Mouse (Mus musculus): Measurements from ENCODE around the gene Ddx6.
A peak's percentile ranks its signal among the peaks of the same experiment; 100 is the strongest.

The Ddx6 gene

DNA sequence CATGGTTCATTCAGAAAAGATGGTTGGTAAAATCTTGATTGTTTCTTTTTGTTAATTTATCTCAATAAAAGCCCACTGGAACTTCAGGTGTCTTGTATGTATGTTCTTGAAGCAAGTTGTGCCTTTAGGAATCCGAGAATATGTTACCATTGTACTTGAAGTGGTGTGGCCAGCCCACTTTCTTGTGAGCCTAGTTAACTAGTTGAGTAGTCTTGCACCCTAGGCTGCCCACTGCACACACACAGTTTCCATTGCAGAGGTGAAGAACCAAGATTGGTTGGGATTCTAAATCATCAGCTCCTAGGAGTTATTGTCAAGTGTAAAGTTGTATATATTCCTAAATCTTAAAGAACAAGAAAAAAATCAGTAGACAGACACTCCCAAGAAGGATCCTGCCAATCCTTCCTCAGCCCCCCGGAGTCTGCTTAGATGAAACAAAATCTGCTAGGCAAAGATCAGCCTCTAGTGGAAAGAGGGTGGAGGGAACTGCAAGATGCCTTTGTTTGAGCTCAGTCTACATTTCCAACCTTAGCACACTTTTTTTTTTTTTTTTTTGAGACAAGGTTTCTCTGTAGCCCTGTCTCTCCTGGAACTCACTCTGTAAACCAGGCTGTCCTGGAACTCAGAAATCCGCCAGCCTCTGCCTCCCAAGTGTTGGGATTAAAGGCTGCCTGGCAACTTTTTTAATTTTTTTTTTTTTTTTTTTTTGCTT lies 36.1 kb downstream of the Ddx6 start:
- no peak for DNase-seq (ENCODE audit: low read depth, low spot score)

DNA sequence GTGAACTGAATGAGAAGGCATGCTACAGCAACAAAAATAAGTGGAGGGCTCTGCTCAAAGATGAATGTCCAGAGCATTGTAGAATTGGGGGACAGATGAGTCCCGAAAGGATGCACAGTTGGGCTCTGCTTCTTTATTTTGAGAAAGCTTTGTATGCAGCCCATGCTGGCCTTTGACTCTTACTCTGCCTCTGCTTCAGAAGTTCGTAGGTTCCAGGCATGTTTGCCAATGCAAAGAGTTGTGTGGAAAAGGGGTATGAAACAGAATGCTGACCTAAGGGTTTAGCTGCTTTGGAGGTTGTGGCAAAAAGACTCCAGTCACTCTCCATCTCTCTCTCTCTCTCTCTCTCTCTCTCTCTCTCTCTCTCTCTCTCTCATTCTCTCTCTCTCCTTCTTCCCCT lies 36.9 kb downstream of the Ddx6 start:
- DNase-seq (ENCODE audit: low read depth, low spot score): no peak

DNA sequence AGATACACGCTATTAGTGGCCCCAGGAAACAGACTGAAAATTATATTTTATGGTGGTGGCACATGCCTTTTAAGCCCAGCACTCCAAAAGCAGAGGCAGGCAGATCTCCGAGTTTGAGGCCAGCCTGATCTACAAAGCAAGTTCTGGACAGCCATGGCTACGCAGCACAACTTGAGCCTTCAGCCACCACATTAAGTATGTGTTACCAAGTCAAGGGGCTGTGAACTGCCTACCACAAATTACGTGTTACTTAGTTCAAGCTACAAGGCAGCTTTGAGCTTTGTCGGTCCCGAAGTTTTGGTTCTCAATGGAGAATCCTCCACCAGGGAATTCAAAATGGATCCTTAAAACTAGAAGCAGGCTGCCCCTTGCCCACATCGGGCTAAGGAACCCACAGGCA lies 38.4 kb downstream of the Ddx6 start:
- no peak for DNase-seq (ENCODE audit: low read depth, low spot score)

DNA sequence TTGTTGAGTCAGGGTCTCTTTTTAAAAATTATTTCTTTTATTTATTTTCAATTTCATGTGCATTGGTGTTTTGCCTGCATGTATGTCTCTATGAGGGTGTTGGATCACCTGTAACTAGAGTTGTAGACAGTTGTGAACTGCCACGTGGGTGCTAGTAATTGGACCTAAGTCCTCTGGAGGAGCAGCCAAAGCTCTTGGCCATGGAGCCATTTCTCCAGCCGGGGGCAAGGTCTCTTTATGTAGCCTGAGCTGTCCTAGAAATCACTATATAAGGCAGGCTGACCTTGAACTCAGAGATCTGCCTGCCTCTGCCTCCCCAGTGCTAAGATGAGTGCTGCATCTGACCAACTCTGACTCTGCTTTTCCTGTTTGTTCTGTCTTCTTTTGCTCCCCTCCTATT lies 39.5 kb downstream of the Ddx6 start:
- DNase-seq (ENCODE audit: low read depth, low spot score): no peak

DNA sequence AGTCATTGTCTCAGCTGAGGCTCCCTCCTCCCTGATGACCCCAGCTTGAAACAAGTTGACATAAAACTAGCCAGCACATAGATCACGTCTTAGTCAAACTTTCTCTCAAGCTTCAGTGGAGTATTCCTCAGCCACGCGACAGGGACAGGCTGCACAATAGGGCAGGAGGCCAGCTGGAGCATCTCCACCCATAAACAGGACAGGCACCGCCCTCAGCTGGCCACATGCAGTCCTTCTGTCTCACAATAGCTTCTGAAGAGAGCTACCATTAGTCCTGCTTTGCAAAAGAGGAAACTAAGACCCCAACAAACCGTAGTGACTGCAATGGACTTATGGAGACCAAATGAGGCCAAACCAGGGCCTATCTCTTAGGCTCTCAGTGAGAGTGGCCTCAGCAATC lies 40.8 kb downstream of the Ddx6 start:
- DNase-seq (ENCODE audit: low read depth, low spot score): no peak

DNA sequence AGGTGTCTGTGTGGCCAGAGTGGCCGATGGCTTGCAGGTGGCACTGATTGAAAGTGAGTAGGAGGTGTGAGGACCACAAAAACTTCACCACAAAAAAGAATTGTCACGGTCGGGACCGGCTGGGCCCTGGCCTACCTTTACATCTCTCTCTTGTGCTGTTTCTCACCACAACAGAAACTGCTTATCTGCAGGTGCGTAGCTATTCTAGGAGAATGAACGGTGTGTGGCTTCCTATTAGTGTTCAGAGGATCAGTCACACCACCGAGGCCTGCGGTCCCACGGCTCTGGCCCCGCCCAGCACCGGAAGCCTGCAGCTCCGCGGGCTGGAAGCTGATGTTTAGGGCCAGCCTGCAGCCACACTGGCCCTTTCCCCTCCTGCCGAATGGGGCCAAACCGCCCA lies 41.2 kb downstream of the Ddx6 start:
- DNase-seq (ENCODE audit: low read depth, low spot score): no peak

DNA sequence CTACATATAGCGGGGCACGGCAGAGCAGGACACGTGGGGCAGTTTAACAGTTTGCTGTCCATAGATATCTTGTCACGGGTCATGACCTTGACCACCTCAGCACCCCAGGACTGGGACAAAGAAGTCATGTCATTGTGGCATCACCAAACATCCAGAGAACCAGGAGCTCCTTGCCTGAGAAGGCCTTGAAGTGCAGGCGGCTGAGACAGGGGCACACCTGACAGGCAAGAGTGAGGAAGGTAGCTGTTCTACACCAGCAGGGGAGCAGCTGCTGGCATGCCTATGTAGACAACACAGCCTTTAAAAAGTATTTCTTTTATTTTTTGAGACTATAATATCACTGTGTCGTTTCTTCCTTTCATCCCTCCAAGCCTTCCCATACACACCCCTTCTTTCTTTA lies 41.7 kb downstream of the Ddx6 start:
- DNase-seq (ENCODE audit: low read depth, low spot score): no peak

DNA sequence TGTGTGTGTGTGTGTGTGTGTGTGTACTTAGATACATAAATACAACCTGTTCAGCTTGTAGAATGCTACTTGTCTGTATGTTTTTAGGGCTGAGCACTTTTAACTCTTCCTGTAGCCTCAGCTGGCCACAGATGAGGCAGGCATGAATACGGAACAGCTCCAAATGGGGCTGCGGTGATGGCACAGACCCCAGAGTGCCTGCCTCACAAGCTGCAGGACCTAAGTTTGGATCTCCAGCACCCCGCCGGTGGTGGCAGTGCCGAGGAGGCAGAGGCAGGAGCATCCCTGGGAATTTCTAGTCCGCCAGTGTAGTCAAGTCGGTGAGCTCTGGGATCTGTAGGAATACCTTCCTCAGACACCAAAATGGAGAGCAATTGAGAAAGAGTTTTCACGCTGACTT lies 42.3 kb downstream of the Ddx6 start:
- no peak for DNase-seq (ENCODE audit: low read depth, low spot score)

DNA sequence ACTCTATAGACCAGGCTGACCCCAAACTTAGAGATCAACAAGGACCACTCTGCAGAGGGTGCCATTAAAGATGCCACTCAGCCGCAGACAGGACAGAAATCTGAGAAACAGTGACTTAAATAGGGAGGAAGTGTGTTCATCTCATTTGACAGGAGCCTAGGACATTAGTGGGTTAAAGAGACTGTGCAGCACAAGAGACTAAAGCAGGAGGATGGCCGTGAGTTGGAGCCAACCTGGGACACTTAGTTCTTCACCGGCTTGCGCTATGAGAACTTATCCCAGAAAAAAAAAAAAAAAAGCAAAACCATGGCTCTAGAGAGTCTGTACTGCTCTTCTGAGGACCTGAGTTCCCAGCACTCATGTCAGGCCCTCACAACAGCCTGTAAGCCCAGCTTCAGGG lies 43.0 kb downstream of the Ddx6 start:
- no peak for DNase-seq (ENCODE audit: low read depth, low spot score)

DNA sequence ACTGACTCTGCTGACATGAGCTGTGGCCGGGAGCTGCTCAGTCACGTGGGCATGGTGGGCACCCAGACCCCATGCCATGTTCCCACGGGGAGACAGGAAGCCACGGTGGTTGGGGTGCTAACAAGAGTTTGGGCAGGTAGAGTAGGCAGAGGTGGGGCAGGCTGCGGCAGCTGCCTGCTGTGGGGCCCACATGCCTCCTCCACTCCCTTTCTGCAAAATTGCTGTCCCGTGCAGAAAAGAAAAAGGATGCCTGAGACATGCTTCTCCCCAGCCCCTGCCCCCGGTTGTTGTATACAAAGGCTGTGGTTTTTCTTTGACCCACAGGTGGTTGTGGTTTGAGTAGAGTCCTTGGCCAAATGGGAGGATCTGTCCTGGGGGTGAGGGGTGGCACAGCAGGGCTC lies 44.2 kb downstream of the Ddx6 start:
- DNase-seq (ENCODE audit: low read depth, low spot score): no peak

DNA sequence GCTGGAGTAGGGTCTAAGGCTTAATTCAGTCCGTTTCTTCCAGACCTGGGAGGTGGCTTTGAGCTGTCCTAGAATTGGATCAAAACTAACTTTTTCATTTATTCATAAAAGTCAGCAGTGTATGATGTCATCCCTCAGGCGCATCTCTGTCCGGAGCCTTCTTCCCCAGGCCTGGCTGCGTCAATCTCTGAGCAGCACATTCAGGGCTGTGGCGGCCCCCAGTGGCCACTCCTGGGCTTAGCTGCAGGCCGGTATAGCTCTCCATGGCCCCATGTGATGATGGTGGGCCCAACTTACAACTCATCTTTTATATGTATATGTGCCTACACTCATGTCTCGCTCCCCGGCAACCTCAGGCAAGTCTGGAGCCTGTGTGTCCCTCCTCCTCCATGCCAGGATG lies 47.3 kb downstream of the Ddx6 start:
- no peak for DNase-seq (ENCODE audit: low read depth, low spot score)

DNA sequence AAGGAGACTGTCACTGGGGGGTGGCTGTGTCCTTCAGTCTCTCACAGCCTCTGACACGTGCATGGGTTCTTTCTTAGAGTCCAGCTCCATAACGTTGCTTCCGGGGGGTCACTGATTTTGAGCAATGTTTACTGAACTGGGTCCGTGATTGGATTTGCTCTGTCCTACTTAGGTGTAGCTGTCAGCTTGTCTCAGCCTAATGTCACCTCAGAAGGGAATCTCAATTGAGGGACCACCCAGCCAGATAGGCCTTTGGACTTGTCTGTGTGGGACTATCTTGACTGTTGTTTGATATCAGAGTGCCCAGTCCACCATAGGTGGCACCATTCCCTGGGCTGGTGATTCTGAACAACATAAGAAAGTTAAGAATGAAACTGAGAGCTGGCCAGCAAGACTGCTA lies 49.2 kb downstream of the Ddx6 start:
- no peak for DNase-seq (ENCODE audit: low read depth, low spot score)

DNA sequence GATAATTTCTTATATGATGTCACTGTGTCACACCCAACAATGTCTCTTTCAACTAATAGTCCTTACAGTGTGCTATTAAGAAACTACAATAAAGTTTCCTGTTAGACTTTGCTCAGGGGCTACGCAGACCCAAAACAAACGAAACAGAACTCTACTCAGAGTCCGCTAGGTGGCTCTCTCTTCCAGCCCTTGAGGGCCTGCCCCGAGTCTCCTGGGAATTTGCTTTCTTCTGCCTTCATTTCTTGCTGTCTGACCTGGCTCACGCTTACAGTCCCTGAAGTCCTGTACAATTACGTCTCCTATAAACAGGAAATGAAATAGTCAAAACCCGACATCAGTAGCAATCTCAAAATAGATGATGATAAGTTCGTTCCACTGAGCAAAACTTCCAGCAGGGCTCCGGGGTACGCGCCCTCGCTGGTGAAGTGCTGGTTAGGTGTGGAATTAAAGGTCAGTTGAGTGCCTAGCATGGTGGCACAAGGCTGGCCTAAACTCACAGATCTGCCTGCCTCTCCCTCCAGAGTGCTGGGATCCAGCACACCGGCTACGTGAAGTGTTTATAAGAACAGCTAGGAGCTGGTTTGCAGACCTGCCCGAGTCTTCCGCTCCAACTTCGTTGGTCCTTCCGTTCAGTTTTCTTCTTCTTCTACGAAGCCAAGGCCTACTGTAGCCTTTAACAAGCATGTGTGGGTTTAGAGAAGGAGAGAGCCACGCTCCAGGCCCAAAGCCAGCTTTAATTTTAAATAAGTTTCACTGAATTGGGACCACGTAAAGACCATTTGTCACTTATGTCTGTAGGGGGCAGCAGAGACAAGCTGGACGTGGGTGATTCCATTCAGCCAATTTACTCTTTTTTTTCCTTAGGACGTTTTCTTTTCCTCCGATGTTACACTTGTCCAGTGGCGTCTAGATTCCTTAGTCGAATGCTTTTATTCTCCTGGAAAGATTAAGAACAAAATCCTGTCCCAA lies 50.7 kb downstream of the Ddx6 start:
- DNase-seq (ENCODE audit: low read depth, low spot score): peak; percentile 62

DNA sequence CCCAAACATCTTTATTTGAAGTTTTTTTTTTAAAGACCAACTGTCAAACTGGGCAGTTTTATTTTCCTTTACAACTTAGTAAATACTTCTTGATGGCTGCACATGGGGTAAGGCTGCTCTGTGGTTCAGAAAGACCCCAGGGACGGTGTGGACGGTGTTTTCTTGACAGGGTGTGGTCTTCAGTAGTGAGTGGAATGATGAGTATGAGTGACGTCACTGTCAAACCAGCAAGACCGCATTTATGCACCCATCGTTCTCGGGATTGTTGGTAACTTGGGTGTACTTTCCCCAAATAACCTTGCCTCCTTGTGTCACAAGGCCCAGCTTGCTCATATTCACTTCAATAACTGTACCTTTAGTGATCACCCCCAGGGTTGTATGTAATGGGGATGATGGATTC lies 59.0 kb downstream of the Ddx6 start:
- no peak for DNase-seq (ENCODE audit: low read depth, low spot score)

DNA sequence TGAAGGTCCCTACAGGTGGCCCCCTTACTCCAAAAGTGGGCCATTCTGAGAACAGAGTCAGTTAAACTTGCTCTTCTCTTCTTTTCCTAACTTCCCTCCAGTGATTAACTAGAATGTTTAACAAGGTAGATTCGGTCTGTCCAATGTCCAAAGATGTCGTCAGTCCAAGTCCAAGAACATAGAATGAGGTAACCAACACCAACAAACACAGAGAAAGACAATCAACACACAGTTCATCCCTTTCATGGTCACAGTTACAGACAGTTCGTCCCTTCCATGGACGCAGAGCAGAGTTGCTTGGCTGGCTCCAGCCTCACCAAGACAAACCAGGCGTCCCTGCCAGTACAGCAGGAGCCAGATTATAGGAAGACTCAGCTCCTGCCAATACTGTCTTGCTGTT lies 66.7 kb downstream of the Ddx6 start:
- DNase-seq (ENCODE audit: low read depth, low spot score): no peak

DNA sequence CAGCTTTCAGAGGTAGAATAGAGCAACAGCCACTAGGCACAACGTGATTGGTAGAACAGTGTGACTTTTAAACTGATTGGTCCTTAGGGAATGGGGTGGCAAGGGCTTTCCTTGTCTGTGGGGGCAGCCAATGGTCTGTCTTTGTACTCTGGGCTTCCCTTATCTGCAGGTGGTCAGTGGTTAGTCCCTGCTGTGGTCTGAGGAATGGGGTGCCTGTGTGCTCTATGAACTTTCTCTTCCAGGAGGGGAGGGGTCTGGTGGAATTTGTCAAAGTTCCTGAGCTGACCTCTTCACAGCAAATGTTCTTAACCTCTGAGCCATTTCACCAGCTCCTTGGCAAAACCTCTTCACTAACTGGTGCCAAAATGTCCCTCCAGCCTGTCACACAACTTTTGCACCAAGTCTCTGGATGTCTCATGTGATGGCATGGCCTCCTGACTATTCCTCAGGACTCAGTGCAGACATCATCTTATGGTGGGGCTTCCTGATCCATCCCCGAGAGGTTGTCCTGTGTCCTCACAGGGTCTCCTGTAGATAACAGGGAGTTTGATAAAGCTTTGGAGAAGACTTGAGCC lies 67.7 kb downstream of the Ddx6 start:
- no peak for DNase-seq (ENCODE audit: low read depth, low spot score)

DNA sequence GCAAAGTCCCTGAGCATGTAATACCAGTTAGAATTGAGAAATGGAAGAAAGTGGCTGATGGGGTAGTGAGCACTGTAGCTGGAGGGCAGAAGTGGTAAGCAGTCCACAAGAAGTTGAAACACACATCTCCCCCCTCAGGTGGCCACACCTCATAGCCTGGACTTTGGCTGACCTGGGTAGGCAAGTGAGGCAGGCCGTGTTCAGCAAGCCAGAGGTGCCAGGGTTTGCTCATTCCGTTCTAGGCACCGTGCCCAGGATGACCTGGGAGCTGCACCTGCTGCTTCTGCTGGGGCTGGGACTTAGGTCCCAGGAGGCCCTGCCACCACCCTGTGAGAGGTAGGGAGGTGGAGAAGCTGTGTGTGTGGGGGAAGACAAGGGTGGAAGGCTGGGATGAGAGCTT lies 68.3 kb downstream of the Ddx6 start, which contains the start of gene Treh:
Gene Treh, plus strand, starts transcription at position 229 of the 400 bp plus-strand sequence.
- no peak for DNase-seq (ENCODE audit: low read depth, low spot score)

DNA sequence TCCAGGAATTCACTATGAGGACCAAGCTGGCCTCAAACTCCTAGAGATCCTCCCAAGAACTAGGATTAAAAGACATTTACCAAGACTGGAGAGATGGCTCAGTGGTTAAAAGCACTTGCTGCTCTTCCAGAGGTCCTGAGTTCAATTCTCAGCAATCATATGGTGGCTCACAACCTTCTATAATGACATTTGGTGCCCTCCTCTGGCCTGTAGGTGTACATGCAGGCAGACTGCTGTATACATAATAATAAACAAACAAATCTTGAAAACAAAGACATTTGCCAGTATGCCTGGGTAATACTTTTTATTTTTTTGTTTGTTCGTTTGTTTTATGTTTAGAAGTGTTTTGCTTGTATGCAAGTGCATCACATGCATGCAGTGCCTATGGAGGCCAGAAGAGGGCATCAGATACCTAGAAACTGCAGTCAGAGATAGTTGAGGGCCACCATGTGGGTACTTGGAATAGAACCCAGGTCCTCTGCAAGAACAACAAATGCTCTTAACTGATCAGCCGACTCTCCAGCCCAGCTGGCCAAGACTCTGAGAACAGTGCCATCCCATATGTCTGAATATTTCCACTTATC lies 73.7 kb downstream of the Ddx6 start:
- no peak for DNase-seq (ENCODE audit: low read depth, low spot score)

DNA sequence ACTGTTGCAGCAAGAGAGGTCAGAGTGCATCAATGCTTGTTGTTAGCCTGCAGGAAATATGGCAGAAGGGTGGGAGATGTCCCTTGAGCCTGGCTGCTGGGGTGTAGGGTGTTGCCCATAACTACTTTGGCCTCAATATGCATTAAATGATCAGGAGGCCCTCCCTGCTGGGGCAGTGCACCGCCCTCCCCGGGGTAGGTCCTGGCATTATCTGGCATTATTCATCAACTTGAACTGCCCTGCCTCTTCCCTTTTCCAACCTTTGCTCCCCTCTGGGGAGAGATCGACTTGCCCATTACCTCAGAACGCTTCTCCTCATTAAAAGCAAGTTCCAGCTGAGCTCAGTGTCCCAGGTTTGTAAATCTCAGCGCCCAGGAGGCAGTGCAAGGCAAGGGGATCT lies 74.9 kb downstream of the Ddx6 start:
- no peak for DNase-seq (ENCODE audit: low read depth, low spot score)

DNA sequence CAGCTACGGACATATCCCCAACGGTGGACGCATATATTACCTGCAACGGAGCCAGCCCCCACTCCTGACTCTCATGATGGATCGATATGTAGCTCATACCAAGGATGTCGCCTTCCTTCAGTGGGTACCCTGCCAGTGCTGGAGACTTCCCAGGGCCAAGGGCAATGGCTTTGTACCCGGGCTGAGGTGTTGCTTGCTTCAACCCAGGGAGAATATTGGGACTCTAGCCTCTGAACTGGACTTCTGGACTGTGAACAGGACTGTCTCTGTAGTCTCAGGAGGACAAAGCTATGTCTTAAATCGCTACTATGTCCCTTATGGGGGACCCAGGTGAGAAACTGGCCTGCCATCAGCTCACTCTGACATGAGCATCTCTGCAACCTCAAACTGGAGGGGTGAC lies 78.4 kb downstream of the Ddx6 start:
- DNase-seq (ENCODE audit: low read depth, low spot score): no peak

DNA sequence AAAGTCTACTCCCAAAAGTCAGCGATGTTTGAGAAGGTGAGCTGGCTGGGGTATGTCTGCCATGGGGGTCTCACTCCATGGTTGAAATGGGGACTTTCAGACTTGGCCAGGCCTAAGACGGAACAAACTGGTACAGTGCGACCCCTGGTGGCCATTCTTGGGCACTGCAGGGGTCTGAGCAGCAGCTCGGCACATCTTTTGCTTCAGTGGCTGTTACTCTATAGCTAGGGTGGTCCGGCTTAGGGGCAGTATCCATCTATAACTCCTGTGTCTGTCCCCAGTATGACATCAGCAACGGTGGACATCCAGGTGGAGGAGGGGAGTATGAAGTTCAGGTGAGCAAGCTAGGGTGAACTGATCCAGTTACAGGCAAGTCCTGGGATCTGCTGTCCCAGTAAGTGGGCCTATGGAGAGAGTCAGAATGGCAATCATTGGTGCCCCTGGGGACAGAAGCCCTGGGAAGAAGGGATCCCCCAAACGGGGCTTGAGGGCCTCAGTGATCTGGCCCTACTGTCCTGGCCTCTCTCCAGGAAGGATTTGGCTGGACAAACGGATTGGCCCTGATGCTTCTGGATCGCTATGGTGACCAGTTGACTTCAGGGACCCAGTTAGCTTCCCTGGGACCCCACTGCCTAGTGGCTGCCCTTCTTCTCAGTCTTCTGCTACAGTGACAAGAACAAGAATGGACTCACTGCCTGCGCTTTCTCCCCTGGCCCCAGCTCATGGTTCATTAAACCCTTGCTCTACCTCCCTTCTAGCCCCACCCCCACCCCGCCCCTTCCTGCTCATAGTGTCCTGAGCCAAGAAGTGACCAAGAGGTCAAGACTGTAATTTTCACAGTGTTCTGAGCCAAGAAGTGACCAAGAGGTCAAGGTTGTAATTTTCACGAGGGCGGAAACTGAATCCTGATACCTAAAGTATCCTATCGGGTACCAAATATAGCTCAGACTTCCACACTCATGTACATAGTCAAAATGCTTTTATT lies 80.9 kb downstream of the Ddx6 start:
- DNase-seq (ENCODE audit: low read depth, low spot score): peak; percentile 69

All from embryo, embryonic 11.5 days (tissue).